Mouse (Mus musculus) naive thymus-derived CD4-positive, alpha-beta T cell, adult 2 months (primary cell): ENCODE data around the gene Tmem115.

Experiments
- DNase-seq: peaks from one replicate; pipeline ENCODE4 v3.0.0-alpha.2; 2011; ENCODE audit warnings: low read depth

Gene Tmem115

GRCm38 (mm10) chr9:107533791-107534407 is at the start of gene Tmem115:
Gene Tmem115, plus strand, starts transcription at chr9:107533945.
- DNase-seq, result peak; percentile 93

- DNase-seq, result no peak
These were observed 49.4 kb upstream of the Tmem115 start for GRCm38 (mm10) chr9:107484302-107484701.

- no peak for DNase-seq
These were observed 49.0 kb upstream of the Tmem115 start for GRCm38 (mm10) chr9:107484766-107485165.

GRCm38 (mm10) chr9:107486086-107486485 is 47.7 kb upstream of the Tmem115 start:
- DNase-seq, result no peak

GRCm38 (mm10) chr9:107486507-107487225 is 47.1 kb upstream of the Tmem115 start:
- no peak for DNase-seq

GRCm38 (mm10) chr9:107490146-107490545 is 43.6 kb upstream of the Tmem115 start:
- DNase-seq, result no peak

- DNase-seq, result no peak
These were observed 43.1 kb upstream of the Tmem115 start for GRCm38 (mm10) chr9:107490625-107491024.

GRCm38 (mm10) chr9:107493511-107493910 is 40.2 kb upstream of the Tmem115 start:
- DNase-seq, result no peak

- DNase-seq, result no peak
These were observed 39.5 kb upstream of the Tmem115 start for GRCm38 (mm10) chr9:107494238-107494637.

GRCm38 (mm10) chr9:107496359-107496758 is 37.4 kb upstream of the Tmem115 start:
- DNase-seq, result no peak

GRCm38 (mm10) chr9:107500708-107501286 is 32.9 kb upstream of the Tmem115 start:
- DNase-seq, result no peak

- no peak for DNase-seq
These were observed 31.5 kb upstream of the Tmem115 start for GRCm38 (mm10) chr9:107502131-107502846.

- DNase-seq, result no peak
These were observed 28.8 kb upstream of the Tmem115 start for GRCm38 (mm10) chr9:107504662-107505537.

- DNase-seq, result no peak
These were observed 25.5 kb upstream of the Tmem115 start for GRCm38 (mm10) chr9:107508266-107508665.

GRCm38 (mm10) chr9:107510384-107511100 is 23.2 kb upstream of the Tmem115 start:
- DNase-seq, result no peak

- DNase-seq, result no peak
These were observed 22.3 kb upstream of the Tmem115 start for GRCm38 (mm10) chr9:107511436-107511835.

- DNase-seq, result no peak
These were observed 21.4 kb upstream of the Tmem115 start for GRCm38 (mm10) chr9:107512326-107512725.

- peak; percentile 85 for DNase-seq
These were observed 19.3 kb upstream of the Tmem115 start for GRCm38 (mm10) chr9:107514303-107514955.

GRCm38 (mm10) chr9:107520331-107520730 is 13.4 kb upstream of the Tmem115 start:
- no peak for DNase-seq

GRCm38 (mm10) chr9:107521190-107521589 is 12.6 kb upstream of the Tmem115 start:
- peak; percentile 49 for DNase-seq
